Mouse (Mus musculus) MEL (cell line): ENCODE measurements around the gene Strap.

Source experiments
- CHD1 ChIP-seq: IDR thresholded peaks from 2 replicates; pipeline ENCODE4 v1.6.1; 2012; ENCODE audit warnings: low read depth, mild to moderate bottlenecking, inconsistent platforms, low read length, improper control_type of control experiment
- CTCF ChIP-seq, 3 experiments: IDR thresholded peaks in 2 of 3; conservative IDR thresholded peaks in 1 of 3; 2 replicates each; pipeline ENCODE4 v1.5.1; 2011 to 2012; ENCODE audit warnings: low read length in 3 of 3, low read depth in 2 of 3, mild to moderate bottlenecking in 2 of 3, improper control_type of control experiment in 1 of 3, inconsistent platforms in 1 of 3, mixed read lengths in 1 of 3, moderate library complexity in 1 of 3; ENCODE audit not compliant: control insufficient read depth in 1 of 3, insufficient read depth in 1 of 3, poor library complexity in 1 of 3, severe bottlenecking in 1 of 3
- EP300 ChIP-seq, 2 experiments: IDR thresholded peaks; 2 replicates each; pipeline ENCODE4 v1.6.1; 2011; ENCODE audit warnings: improper control_type of control experiment in 2 of 2, low read length in 2 of 2, low read depth in 1 of 2, mild to moderate bottlenecking in 1 of 2
- ETS1 ChIP-seq: IDR thresholded peaks from 2 replicates; pipeline ENCODE4 v1.6.1; 2012; ENCODE audit warnings: low read depth, mild to moderate bottlenecking, inconsistent platforms, low read length, improper control_type of control experiment, moderate library complexity
- GATA1 ChIP-seq: IDR thresholded peaks from 2 replicates; pipeline ENCODE4 v1.6.1; 2011; ENCODE audit warnings: low read depth, low read length, improper control_type of control experiment
- HCFC1 ChIP-seq: IDR thresholded peaks from 2 replicates; pipeline ENCODE4 v1.6.1; 2012; ENCODE audit warnings: low read depth, mild to moderate bottlenecking, inconsistent platforms, low read length, improper control_type of control experiment, moderate library complexity
- MYB ChIP-seq: IDR thresholded peaks from 2 replicates; pipeline ENCODE4 v1.6.1; 2011; ENCODE audit warnings: mild to moderate bottlenecking, low read depth, low read length, improper control_type of control experiment
- MYC ChIP-seq: IDR thresholded peaks from 2 replicates; pipeline ENCODE4 v1.6.1; 2011; ENCODE audit warnings: low read depth, mild to moderate bottlenecking, low read length, improper control_type of control experiment, moderate library complexity
- POLR2A ChIP-seq, 2 experiments: IDR thresholded peaks; 2 replicates each; pipeline ENCODE4 v1.6.1; 2011 to 2012; ENCODE audit warnings: low read length in 2 of 2, mild to moderate bottlenecking in 2 of 2, control low read depth in 1 of 2, improper control_type of control experiment in 1 of 2, low read depth in 1 of 2, moderate library complexity in 1 of 2; ENCODE audit not compliant: control insufficient read depth in 1 of 2, insufficient read depth in 1 of 2, poor library complexity in 1 of 2
- RCOR1 ChIP-seq: IDR thresholded peaks from 2 replicates; pipeline ENCODE4 v1.6.1; 2012; ENCODE audit warnings: low read depth, mild to moderate bottlenecking, inconsistent platforms, low read length, improper control_type of control experiment
- TAL1 ChIP-seq: IDR thresholded peaks from 2 replicates; pipeline ENCODE4 v1.6.1; 2012; ENCODE audit warnings: mild to moderate bottlenecking, inconsistent platforms, low read length, moderate library complexity, mixed read lengths
- UBTF ChIP-seq: IDR thresholded peaks from 2 replicates; pipeline ENCODE4 v1.6.1; 2012; ENCODE audit warnings: low read depth, mild to moderate bottlenecking, inconsistent platforms, low read length, improper control_type of control experiment, moderate library complexity, borderline replicate concordance; ENCODE audit not compliant: insufficient read depth
- USF1 ChIP-seq: IDR thresholded peaks from 2 replicates; pipeline ENCODE4 v1.6.1; 2014; ENCODE audit warnings: low read depth, mild to moderate bottlenecking, inconsistent platforms, low read length, improper control_type of control experiment, moderate library complexity
- ZNF384 ChIP-seq: IDR thresholded peaks from 2 replicates; pipeline ENCODE4 v1.6.1; 2012; ENCODE audit warnings: low read depth, mild to moderate bottlenecking, inconsistent platforms, low read length, improper control_type of control experiment

GRCm38 (mm10) chr6:137696445-137697204, 38.3 kb upstream of the Strap start:
- TF ChIP-seq CTCF (IDR thresholded peaks at IDR 0.05 in 2 of 3, conservative IDR thresholded peaks at IDR 0.05 in 1 of 3; ENCODE audit: control insufficient read depth in 1 of 3, insufficient read depth in 1 of 3, low read depth in 2 of 3, low read length in 3 of 3, poor library complexity in 1 of 3, severe bottlenecking in 1 of 3) = no peak
- no peak for TF ChIP-seq HCFC1
- no peak for TF ChIP-seq POLR2A (IDR thresholded peaks at IDR 0.05; ENCODE audit: control insufficient read depth in 1 of 2, insufficient read depth in 1 of 2, low read depth in 1 of 2, low read length in 2 of 2, poor library complexity in 1 of 2)
- no peak for TF ChIP-seq GATA1
- no peak for TF ChIP-seq TAL1
- TF ChIP-seq EP300 (IDR thresholded peaks at IDR 0.05; ENCODE audit: low read depth in 1 of 2, low read length in 2 of 2) = no peak
- TF ChIP-seq ETS1 = no peak
- no peak for TF ChIP-seq USF1
- no peak for TF ChIP-seq ZNF384
- no peak for TF ChIP-seq RCOR1
- no peak for TF ChIP-seq CHD1
- no peak for TF ChIP-seq MYB
- TF ChIP-seq MYC = no peak
- TF ChIP-seq UBTF = no peak
